Mouse (Mus musculus) gastrocnemius, adult 18-20 months (tissue): ENCODE data around the gene Casp7. TPM values are rescaled to one million over a fixed set of nuclear protein-coding genes. Genes with fewer than 3 reads are reported as not detected.
A peak's percentile ranks its signal among the peaks of the same experiment; 100 is the strongest.

Experiments used
- DNase-seq: peaks from one replicate; pipeline ENCODE4 v3.0.0; 2021; ENCODE audit warnings: low spot score
- total RNA-seq, 2 experiments: library from RNA; stranded (reverse); gene quantifications; 2 replicates each; pipeline ENCODE4 v1.2.3; 2021

The Casp7 gene
- total RNA-seq, 2 experiments from 2014 or later = 3.3 to 3.7 TPM

DNA sequence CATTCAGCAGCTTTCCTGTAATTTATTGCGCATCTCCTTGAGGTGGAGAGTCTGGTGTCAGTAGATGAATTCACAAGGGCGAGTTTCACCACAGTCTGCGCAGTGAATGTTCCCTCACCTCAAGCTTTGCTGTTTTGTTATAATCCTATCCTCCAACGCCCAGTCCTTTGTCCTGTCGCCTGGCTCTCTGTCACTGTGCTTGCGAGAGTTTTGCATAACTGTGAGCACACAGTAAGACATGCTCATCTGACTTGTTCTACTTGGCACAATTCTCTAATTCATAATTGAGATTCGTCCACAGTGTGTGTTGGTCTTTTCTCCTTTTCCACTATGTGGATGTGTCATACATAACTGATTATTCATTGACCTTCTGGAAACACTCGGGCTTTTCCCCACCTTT lies 69.6 kb downstream of the Casp7 start:
- no peak for DNase-seq

DNA sequence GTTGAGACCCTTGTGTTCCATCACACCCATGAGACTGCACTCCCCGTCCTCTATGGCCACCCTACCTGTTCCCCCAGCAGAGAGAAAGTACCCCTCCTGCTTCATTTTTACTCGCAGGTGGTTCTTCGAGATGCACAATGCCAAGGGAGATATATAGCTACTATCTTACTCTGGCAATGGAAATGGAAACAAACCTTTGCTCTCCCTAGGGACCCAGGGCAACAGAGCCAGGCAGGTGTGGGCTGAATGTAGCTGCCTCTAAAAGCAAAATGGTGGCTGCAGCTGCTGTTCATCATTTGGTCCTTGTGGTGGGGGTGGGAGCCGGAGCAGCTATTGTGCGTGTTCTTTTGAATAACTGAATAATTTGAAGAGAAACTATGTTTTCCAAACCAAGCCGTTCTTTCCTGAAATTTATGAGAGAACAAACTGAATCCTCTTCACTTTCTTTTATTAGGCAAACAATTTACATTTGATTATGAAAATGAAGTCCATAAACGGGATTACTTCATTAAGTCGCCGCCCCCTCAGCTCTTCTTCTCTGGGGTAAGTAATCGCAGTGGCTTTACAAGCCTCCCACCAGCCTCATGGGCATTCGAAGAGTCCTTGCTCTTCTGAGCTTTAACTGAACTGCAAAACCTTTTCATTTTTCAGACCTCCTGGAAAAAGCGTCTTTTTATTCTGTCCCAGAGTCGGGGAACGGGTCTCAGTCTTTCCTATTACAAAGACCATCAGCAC lies 73.5 kb downstream of the Casp7 start:
- DNase-seq = no peak

DNA sequence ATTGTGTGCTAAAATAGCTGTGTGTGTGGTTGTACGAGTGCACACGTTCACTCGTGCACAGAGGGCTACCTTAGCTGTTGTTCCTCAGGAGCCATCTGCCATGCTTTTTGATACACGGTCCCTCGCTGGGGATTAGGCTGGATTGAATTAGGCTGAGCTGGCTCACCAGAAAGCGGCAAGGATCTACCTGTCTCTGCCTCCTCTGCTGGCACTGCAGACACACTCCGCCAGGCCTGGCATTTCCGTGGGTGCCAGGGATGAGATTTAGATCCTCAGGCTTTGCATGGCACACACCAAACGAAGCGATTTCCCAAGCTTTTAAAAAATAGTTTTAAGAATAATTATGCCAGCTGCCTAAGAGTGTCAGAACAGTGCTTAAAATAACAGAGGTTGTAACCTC lies 75.0 kb downstream of the Casp7 start:
- DNase-seq = no peak

GRCm38 (mm10) chr19:56474869-56475550 lies 78.1 kb downstream of the Casp7 start:
- DNase-seq = no peak

DNA sequence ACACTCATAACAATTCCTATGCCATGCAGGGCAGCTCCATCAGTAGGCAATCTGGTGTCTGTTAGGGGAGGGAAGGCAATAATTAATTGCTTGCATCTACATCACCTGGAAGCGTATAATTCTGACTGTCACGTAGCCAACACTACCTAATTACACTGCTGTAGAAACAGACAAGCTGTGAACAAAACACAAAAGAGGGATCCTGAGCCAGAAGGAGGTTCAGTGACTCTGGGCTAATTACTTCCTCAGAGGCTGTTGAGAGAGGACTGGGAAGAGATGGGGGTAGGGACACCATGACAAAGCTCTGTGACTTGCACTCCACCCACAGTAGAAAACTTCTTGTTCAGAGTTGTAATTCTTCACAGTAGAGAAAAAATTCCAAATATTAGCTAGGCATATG lies 79.6 kb downstream of the Casp7 start:
- no peak for DNase-seq

DNA sequence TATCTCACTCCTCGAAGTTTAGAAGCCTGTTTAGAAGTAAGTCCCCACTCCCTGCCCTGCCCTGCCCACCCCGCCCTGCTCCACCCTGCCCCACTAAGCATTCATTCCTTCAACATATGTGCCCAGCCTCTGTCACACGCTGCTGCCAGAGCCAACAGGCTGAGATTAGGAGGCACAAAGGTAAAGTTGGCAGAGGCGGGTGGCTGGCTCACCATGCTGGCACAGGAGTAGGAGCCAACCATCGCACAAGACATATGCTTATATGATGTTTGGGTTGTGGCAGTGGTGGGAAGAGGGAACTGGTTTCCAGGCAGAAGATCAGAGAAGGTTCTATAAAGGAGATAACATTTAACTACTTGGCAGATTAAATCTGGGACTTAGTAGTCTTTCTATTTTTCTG lies 80.3 kb downstream of the Casp7 start:
- no peak for DNase-seq

- no peak for DNase-seq
Measured at GRCm38 (mm10) chr19:56477832-56478231, 80.9 kb downstream of the Casp7 start.

DNA sequence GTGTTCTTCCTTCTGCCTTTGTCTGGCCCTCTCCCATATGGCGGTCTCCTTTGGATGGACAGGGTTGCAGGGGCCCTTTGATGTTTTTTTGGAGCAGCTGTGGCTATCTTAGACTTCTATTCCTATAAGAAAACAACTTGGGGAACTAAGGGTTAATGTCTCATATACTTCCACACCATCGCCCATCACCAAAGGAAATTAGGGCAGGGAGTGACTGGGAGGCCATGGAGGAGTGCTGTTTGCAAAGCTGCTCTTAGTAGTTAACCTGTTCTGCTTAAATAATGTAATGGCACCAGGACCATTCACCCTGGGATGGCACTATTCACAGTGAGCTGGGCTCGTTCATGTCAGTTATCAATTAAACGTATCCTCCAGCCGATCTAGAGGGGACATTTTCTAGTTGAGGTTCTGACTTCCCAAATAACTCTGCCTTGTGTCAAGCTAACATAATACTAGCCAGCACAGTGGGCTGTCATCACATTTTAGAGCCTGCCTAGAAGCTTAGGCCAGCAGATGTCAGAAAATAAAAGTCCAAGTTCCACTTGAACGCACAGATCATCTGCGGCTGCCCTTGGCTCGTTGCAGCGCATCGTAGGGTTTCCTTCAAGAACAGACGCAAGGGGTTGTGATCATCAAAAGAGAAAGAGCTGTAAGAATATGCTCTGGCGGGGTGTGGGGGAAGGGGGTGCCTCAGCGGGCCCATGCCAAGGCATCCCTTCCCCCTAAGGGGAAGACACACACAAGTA lies 87.9 kb downstream of the Casp7 start:
- no peak for DNase-seq

DNA sequence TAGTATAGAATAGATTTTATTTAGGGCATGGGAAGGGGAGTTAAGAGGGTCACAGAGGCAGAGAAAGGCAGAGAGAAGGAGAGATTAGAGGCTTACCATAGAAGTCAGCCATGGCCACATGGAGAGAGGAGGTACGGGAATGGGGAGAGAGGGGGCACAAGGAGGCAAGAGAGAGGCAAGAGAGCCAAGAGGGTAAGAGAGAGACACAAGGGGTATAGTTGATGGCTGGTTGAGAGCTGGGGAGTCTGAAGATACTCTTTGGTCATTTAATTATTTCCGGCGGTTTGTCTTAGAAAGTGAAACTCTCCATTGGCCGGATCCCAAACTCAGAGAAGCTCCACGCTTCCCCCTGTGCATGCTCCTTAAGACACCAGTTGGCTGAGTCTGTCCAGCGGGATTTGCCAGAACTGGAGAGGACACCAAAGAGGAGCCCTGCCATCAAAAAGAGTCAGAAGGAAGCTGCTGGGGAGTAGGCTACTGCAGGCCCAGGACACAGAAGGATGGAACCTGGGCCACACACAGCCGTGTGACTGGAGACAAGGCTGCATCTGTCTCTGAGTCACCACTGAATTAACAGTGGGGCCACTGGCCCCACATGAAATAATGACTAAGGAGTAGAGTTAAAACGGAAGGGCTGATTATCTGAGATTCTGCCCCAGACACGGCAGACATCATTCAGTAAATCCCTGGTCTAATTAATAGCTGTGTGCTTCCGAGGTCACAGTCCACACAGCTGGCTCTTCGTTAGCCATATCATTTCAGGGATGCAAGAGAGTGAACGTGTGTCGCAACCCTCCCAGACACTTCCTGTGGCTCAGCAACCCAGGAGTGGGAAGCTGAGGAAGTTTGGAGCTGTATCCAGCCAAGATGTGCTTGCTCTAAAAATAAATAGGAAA lies 88.7 kb downstream of the Casp7 start:
- DNase-seq = peak; percentile 13

DNA sequence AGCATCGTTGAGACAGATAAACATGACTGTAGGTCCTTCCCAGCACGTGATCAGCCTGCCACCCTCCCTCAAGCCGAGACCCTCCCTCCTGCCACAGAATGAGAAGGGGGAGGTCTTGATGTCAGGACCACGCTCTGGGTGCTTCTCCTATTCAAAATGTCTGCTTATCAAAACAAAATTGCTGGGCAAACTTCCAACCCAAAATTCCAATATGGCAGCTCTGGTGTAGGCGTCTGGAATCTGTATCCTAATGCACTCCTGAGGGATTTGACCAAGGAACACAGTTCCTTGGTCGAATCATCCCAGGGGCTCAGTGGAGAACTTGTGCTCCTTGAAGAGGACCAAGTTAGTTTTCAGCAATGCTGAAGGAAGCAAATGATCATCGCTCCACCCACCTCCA lies 90.0 kb downstream of the Casp7 start:
- no peak for DNase-seq

DNA sequence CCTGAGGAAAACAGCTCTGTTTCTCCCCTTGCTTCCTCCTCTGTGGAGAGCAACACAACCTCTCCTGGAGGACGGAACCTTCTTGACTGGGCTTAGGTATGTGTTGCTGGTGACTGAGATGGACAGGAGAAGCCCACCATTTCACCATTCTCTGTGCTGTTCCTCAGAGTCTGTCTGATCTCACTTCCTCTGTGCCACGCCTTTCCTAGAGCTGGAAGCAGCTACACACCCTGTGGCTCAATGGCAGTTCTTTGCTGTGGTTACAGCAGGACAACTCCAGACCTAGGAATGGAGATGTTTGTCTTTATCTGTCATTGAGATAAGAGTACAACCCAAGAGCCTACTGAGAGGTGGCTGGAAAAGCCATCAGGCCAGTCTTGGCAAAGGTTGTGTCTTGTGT lies 90.4 kb downstream of the Casp7 start:
- no peak for DNase-seq

GRCm38 (mm10) chr19:56489601-56490000 lies 92.7 kb downstream of the Casp7 start:
- DNase-seq = no peak

Other genes starting within 250 kb of the Casp7 start
- gene Habp2, start 110.0 kb upstream of the Casp7 start, total RNA-seq = not detected
- 1,000 to 10,000 TPM; 1,001 to 1,024 TPM for gene Nrap, start 7.1 kb upstream of the Casp7 start, total RNA-seq
- not detected for gene Plekhs1, start 64.5 kb downstream of the Casp7 start, total RNA-seq
- 1 to 10 TPM; 3.5 to 3.9 TPM for gene Dclre1a, start 151.1 kb downstream of the Casp7 start, total RNA-seq
- 1 to 10 TPM; 8.1 to 8.2 TPM for gene Nhlrc2, start 151.1 kb downstream of the Casp7 start, total RNA-seq